In the genomic region with DNA sequence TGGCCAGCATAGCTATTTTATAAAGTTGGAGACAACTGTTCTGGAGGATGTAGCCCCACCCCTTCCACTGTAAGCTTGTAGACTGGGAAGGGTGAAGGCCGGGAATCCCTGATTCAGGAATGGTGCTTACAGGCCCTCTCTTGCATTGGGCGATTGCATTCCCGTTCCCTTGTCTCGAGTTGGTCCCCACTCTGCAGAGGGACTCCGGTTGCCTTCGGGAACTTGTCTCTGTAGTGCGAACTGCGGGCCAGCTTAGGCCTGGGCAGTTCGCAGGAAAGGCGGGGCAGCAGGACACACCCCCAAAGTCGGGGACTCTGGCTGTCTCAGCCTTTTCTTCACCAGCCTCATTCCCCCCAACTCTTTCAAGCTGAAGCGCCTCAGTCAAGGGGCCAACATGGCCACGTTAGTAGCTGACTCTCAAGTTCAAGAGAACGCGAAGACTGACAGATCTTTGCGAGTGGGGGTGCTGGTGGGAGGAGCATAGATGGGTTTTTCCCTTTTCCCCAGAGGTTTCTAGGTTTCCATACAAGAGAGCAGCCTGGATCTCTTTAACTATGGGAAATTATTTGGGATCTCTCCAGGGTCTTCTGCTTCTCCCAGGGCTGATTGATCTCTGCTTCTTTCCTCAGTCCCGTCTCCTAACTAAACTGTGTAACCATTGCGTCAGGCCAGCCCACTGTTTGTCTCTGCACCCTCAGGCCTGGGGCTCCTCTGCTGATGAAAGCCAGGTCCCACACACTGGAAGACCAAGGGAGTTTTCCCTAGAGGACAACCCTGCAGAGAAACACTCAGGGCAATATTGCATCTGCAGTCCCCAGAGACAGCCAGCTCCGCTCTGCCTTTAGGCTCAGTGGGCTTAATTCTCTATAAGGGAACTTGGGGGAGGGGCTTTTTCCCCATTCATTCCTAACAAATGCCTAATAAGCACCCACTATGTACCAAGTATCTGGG, we compare ENCODE assay signal across 8 mouse cellular contexts. TPM values are rescaled to one million over a fixed set of nuclear protein-coding genes. Genes with fewer than 3 reads are reported as not detected.
DNase-seq lines count a peak whose midpoint lies in the region; ATAC-seq and TF ChIP-seq lines count a peak whose summit lies in the region.

No protein-coding gene starts in this region.

- peaks cover 11% of the 10 kb centered on the region for H3K36me3 ChIP-seq in forebrain, embryonic 16.5 days (ENCODE audit: control insufficient read depth, insufficient read depth)
- peaks cover 41% of the 10 kb centered on the region for H3K36me3 ChIP-seq in intestine, embryonic 14.5 days (ENCODE audit: control insufficient read depth, insufficient read depth, low read length)
- peaks cover 28% of the 10 kb centered on the region for H3K36me3 ChIP-seq in neural tube, embryonic 15.5 days

- peak overlapping the region; percentile 62 for H3K9ac ChIP-seq in forebrain, embryonic 16.5 days (replicated peaks; ENCODE audit: low read depth, low read length)
- peak overlapping the region; percentile 79 for H3K9ac ChIP-seq in intestine, embryonic 14.5 days (ENCODE audit: low read length)
- H3K9ac ChIP-seq in neural tube, embryonic 15.5 days (replicated peaks): peak overlapping the region; percentile 69

- DNase-seq in layer of hippocampus, adult 2 months (ENCODE audit: low spot score in 2 of 2): no peak
- no peak for DNase-seq in layer of hippocampus, adult 9-11 months
- peak; percentile 89 for DNase-seq in intestine, embryonic 14.5 days (ENCODE audit: low spot score)
- no peak for DNase-seq in lung, adult 2 months
- peak; percentile 59 for DNase-seq in urinary bladder, postnatal 25 days (ENCODE audit: low spot score)

- peak overlapping the region; percentile 87 for H3K4me3 ChIP-seq in layer of hippocampus, adult 2 months
- H3K4me3 ChIP-seq in brown adipose tissue, adult 24 weeks (ENCODE audit: insufficient read depth, low read depth, low read length): peak overlapping the region; percentile 84
- peak overlapping the region; percentile 61 for H3K4me3 ChIP-seq in forebrain, embryonic 16.5 days (replicated peaks; ENCODE audit: low read length)
- H3K4me3 ChIP-seq in intestine, embryonic 14.5 days (ENCODE audit: low read depth, low read length): peak overlapping the region; percentile 78
- H3K4me3 ChIP-seq in lung, adult 2 months (replicated peaks; ENCODE audit: extremely low read depth, low read depth, low read length): peak overlapping the region; percentile 89
- peak overlapping the region; percentile 65 for H3K4me3 ChIP-seq in neural tube, embryonic 15.5 days (replicated peaks)

- H3K9me3 ChIP-seq in forebrain, embryonic 16.5 days (ENCODE audit: control insufficient read depth, low read length): no peaks in the 10 kb centered on the region
- H3K9me3 ChIP-seq in intestine, embryonic 14.5 days (ENCODE audit: control insufficient read depth, low read length): no peaks in the 10 kb centered on the region
- H3K9me3 ChIP-seq in neural tube, embryonic 15.5 days (replicated peaks): no peaks in the 10 kb centered on the region

- peaks cover 10% of the 10 kb centered on the region for H3K4me1 ChIP-seq in brown adipose tissue, adult 24 weeks (ENCODE audit: control insufficient read depth, insufficient read depth, insufficient read length, low read length)
- H3K4me1 ChIP-seq in forebrain, embryonic 16.5 days (replicated peaks; ENCODE audit: control insufficient read depth, insufficient read depth, low read length): peaks cover 45% of the 10 kb centered on the region
- peaks cover 38% of the 10 kb centered on the region for H3K4me1 ChIP-seq in intestine, embryonic 14.5 days (replicated peaks; ENCODE audit: control insufficient read depth, insufficient read depth, low read length)
- peaks cover 21% of the 10 kb centered on the region for H3K4me1 ChIP-seq in lung, adult 2 months (ENCODE audit: control insufficient read depth, insufficient read depth, low read length)
- H3K4me1 ChIP-seq in neural tube, embryonic 15.5 days: peaks cover 52% of the 10 kb centered on the region

- no peaks in the 10 kb centered on the region for H3K27me3 ChIP-seq in forebrain, embryonic 16.5 days (replicated peaks; ENCODE audit: control insufficient read depth, insufficient read depth, low read length)
- H3K27me3 ChIP-seq in intestine, embryonic 14.5 days (replicated peaks; ENCODE audit: control insufficient read depth, insufficient read depth, low read length): no peaks in the 10 kb centered on the region
- no peaks in the 10 kb centered on the region for H3K27me3 ChIP-seq in neural tube, embryonic 15.5 days (replicated peaks)

- peak; percentile 43 for ATAC-seq in forebrain, embryonic 16.5 days
- peak; percentile 50 for ATAC-seq in intestine, embryonic 14.5 days (replicated peaks; ENCODE audit: low FRiP score, low TSS enrichment, low read depth)
- ATAC-seq in neural tube, embryonic 15.5 days (ENCODE audit: low FRiP score): peak; percentile 43

- H3K4me2 ChIP-seq in forebrain, embryonic 16.5 days (ENCODE audit: low read length): peak overlapping the region; percentile 72
- H3K4me2 ChIP-seq in intestine, embryonic 14.5 days (ENCODE audit: low read length): peak overlapping the region; percentile 91
- peak overlapping the region; percentile 83 for H3K4me2 ChIP-seq in neural tube, embryonic 15.5 days

- no peak for TF ChIP-seq CTCF in layer of hippocampus, adult 2 months (conservative IDR thresholded peaks at IDR 0.05)
- TF ChIP-seq CTCF in lung, adult 2 months (IDR thresholded peaks at IDR 0.05; ENCODE audit: insufficient read depth, low read length): no peak

- H3K27ac ChIP-seq in layer of hippocampus, adult 2 months: peak overlapping the region; percentile 97
- H3K27ac ChIP-seq in brown adipose tissue, adult 24 weeks (replicated peaks; ENCODE audit: low read depth, low read length): peak overlapping the region; percentile 74
- peak overlapping the region; percentile 97 for H3K27ac ChIP-seq in forebrain, embryonic 16.5 days (ENCODE audit: low read length)
- peak overlapping the region; percentile 97 for H3K27ac ChIP-seq in intestine, embryonic 14.5 days (ENCODE audit: low read depth)
- H3K27ac ChIP-seq in neural tube, embryonic 15.5 days (replicated peaks): peak overlapping the region; percentile 98

- TF ChIP-seq POLR2A in lung, adult 2 months (IDR thresholded peaks at IDR 0.05; ENCODE audit: borderline replicate concordance, extremely low read depth, low read depth, low read length): 0 out of 2 replicates have a peak, but pooled peaks have one; percentile 17

- 2% methylated on average over 19 of the region's 19 CpGs for WGBS in forebrain, embryonic 16.5 days
- WGBS in intestine, embryonic 14.5 days: 2% methylated on average over 19 of the region's 19 CpGs
- 3% methylated on average over 19 of the region's 19 CpGs for WGBS in lung, adult 2 months
- WGBS in neural tube, embryonic 15.5 days: 1% methylated on average over 19 of the region's 19 CpGs

RNA-seq across cellular contexts. Expression of a gene that starts 2.4 kb away (rescaled TPM):
- total RNA-seq in layer of hippocampus, adult 2 months (2021): 10 to 100 TPM; 54.3 to 60.6 TPM
- polyA plus RNA-seq in brown adipose tissue, adult 24 weeks (2012; ENCODE audit: insufficient read depth, insufficient read length, missing spikeins): 15.9 and 18.4 TPM in 2 replicates
- 10.2 and 15.3 TPM in 2 replicates for polyA plus RNA-seq in forebrain, embryonic 16.5 days (2015; fragmentation: Nextera tagmentation; extraction: Ambion mirVana)
- 19.2 and 20.6 TPM in 2 replicates for polyA plus RNA-seq in intestine, embryonic 14.5 days (2014; fragmentation: Nextera tagmentation; extraction: Ambion mirVana)
- polyA plus RNA-seq in lung, adult 2 months (2012; rRNA removed): 52.2 and 57.6 TPM in 2 replicates
- 16.4 and 18.3 TPM in 2 replicates for polyA plus RNA-seq in neural tube, embryonic 15.5 days (2015; fragmentation: Nextera tagmentation; extraction: Ambion mirVana)

RNA-seq across cellular contexts. Expression of a gene that starts 20.4 kb away (rescaled TPM):
- 10 to 100 TPM; 55.6 to 60.0 TPM for total RNA-seq in layer of hippocampus, adult 2 months (2021)
- 51.3 and 67.4 TPM in 2 replicates for polyA plus RNA-seq in brown adipose tissue, adult 24 weeks (2012; ENCODE audit: insufficient read depth, insufficient read length, missing spikeins)
- polyA plus RNA-seq in forebrain, embryonic 16.5 days (2015; fragmentation: Nextera tagmentation; extraction: Ambion mirVana): 127 and 135 TPM in 2 replicates
- 123 and 124 TPM in 2 replicates for polyA plus RNA-seq in intestine, embryonic 14.5 days (2014; fragmentation: Nextera tagmentation; extraction: Ambion mirVana)
- 35.4 and 36.9 TPM in 2 replicates for polyA plus RNA-seq in lung, adult 2 months (2012; rRNA removed)
- 108 and 115 TPM in 2 replicates for polyA plus RNA-seq in neural tube, embryonic 15.5 days (2015; fragmentation: Nextera tagmentation; extraction: Ambion mirVana)

RNA-seq across cellular contexts. Expression of a gene that starts 25.0 kb away (rescaled TPM):
- total RNA-seq in layer of hippocampus, adult 2 months (2021): 100 to 1,000 TPM; 259 to 272 TPM
- polyA plus RNA-seq in brown adipose tissue, adult 24 weeks (2012; ENCODE audit: insufficient read depth, insufficient read length, missing spikeins): 100 and 102 TPM in 2 replicates
- polyA plus RNA-seq in forebrain, embryonic 16.5 days (2015; fragmentation: Nextera tagmentation; extraction: Ambion mirVana): 319 and 342 TPM in 2 replicates
- 157 and 166 TPM in 2 replicates for polyA plus RNA-seq in intestine, embryonic 14.5 days (2014; fragmentation: Nextera tagmentation; extraction: Ambion mirVana)
- polyA plus RNA-seq in lung, adult 2 months (2012; rRNA removed): 149 and 178 TPM in 2 replicates
- 304 and 335 TPM in 2 replicates for polyA plus RNA-seq in neural tube, embryonic 15.5 days (2015; fragmentation: Nextera tagmentation; extraction: Ambion mirVana)

RNA-seq across cellular contexts. Expression of a gene that starts 28.1 kb away (rescaled TPM):
- total RNA-seq in layer of hippocampus, adult 2 months (2021): 100 to 1,000 TPM; 715 to 773 TPM
- polyA plus RNA-seq in brown adipose tissue, adult 24 weeks (2012; ENCODE audit: insufficient read depth, insufficient read length, missing spikeins): 0.99 and 2.2 TPM in 2 replicates
- polyA plus RNA-seq in forebrain, embryonic 16.5 days (2015; fragmentation: Nextera tagmentation; extraction: Ambion mirVana): 98.9 and 106 TPM in 2 replicates
- polyA plus RNA-seq in intestine, embryonic 14.5 days (2014; fragmentation: Nextera tagmentation; extraction: Ambion mirVana): 9.2 and 10.6 TPM in 2 replicates
- polyA plus RNA-seq in lung, adult 2 months (2012; rRNA removed): 1.3 TPM in 2 replicates
- 97.3 and 113 TPM in 2 replicates for polyA plus RNA-seq in neural tube, embryonic 15.5 days (2015; fragmentation: Nextera tagmentation; extraction: Ambion mirVana)

RNA-seq across cellular contexts. Expression of a gene that starts 30.6 kb away (rescaled TPM):
- under 1 TPM; 0.56 to 0.79 TPM for total RNA-seq in layer of hippocampus, adult 2 months (2021)
- polyA plus RNA-seq in brown adipose tissue, adult 24 weeks (2012; ENCODE audit: insufficient read depth, insufficient read length, missing spikeins): 0.87 and 1.9 TPM in 2 replicates
- polyA plus RNA-seq in forebrain, embryonic 16.5 days (2015; fragmentation: Nextera tagmentation; extraction: Ambion mirVana): 0.49 and 1.2 TPM in 2 replicates
- 4.2 and 4.4 TPM in 2 replicates for polyA plus RNA-seq in intestine, embryonic 14.5 days (2014; fragmentation: Nextera tagmentation; extraction: Ambion mirVana)
- 18.2 and 19.2 TPM in 2 replicates for polyA plus RNA-seq in lung, adult 2 months (2012; rRNA removed)
- 0.88 and 13.1 TPM in 2 replicates for polyA plus RNA-seq in neural tube, embryonic 15.5 days (2015; fragmentation: Nextera tagmentation; extraction: Ambion mirVana)

Comparison
In these comparisons a context has a peak if more than half of its experiments do, and no peak if none do; other contexts are left out.
1. DNase-seq: peak in intestine, embryonic 14.5 days (single experiment) and urinary bladder, postnatal 25 days (single experiment); none in layer of hippocampus, adult 2 months (0 of 2), layer of hippocampus, adult 9-11 months (single experiment) and lung, adult 2 months (single experiment).
2. Peak in every context shown above with its lines, with median percentiles within 50 percentile points of each other: H3K27ac ChIP-seq, H3K4me3 ChIP-seq, ATAC-seq, H3K4me2 ChIP-seq and H3K9ac ChIP-seq.